In genomic region chr11:11656995-11657530, GRCm38 (mm10) we compare ENCODE assay signal across 12 mouse cellular contexts. TPM values are rescaled to one million over a fixed set of nuclear protein-coding genes. Genes with fewer than 3 reads are reported as not detected.
A peak's percentile ranks its signal among the peaks of the same experiment; 100 is the strongest.
DNase-seq lines count a peak whose midpoint lies in the region; ATAC-seq and TF ChIP-seq lines count a peak whose summit lies in the region.
"Had no signal": no experiment of that assay in that cellular context is flagged by ENCODE, and none has a peak within 500 bp of the region (broad histone marks: within the 10 kb centered on the region; RNA-seq: fewer than 3 reads in every experiment).

No protein-coding gene starts in this region.

- ATAC-seq in intestine, embryonic 14.5 days (replicated peaks; ENCODE audit: low FRiP score, low TSS enrichment, low read depth): peak; percentile 50; the same call in 1 of the 2 replicates
- no peak for ATAC-seq in intestine, postnatal 0 days
- ATAC-seq in activated CD4-positive, CD25-positive, alpha-beta regulatory T cell, adult 4 months: peak; percentile 96
- ATAC-seq in liver, postnatal 0 days: peak; percentile 81
- ATAC-seq in stomach, postnatal 0 days (ENCODE audit: low FRiP score, low TSS enrichment): peak; percentile 53; the same call in 1 of the 2 replicates
- no peak for ATAC-seq in forebrain, embryonic 11.5 days (replicated peaks; ENCODE audit: low FRiP score)
- ATAC-seq: Patski had no signal

- TF ChIP-seq EP300 in liver, postnatal 0 days (IDR thresholded peaks at IDR 0.05; ENCODE audit: low read depth): peak; percentile 46; the same call in 1 of the 2 replicates
- TF ChIP-seq EP300 in stomach, postnatal 0 days (optimal IDR thresholded peaks at IDR 0.05): no peak

- no peak for DNase-seq in intestine, embryonic 14.5 days (ENCODE audit: low spot score)
- peak; percentile 25 for DNase-seq in liver, postnatal 0 days
- DNase-seq in stomach, postnatal 0 days (ENCODE audit: low spot score): no peak
- DNase-seq in gastrocnemius, postnatal 14 days: no peak
- no peak for DNase-seq in forebrain, embryonic 11.5 days (ENCODE audit: low spot score)
- no peak for DNase-seq in kidney, postnatal 14 days

- intact Hi-C loops in gastrocnemius, postnatal 14 days (cut with DNase I; ENCODE audit: low total_unique reads): no loop called here

- H3K27ac ChIP-seq in intestine, embryonic 14.5 days (ENCODE audit: low read depth): no peak overlapping the region
- no peak overlapping the region for H3K27ac ChIP-seq in intestine, postnatal 0 days (ENCODE audit: low read depth, low read length)
- peak overlapping the region; percentile 62; the same call in 1 of the 2 replicates for H3K27ac ChIP-seq in liver, postnatal 0 days (ENCODE audit: low read depth)
- no peak overlapping the region for H3K27ac ChIP-seq in stomach, postnatal 0 days (replicated peaks)
- H3K27ac ChIP-seq in forebrain, embryonic 11.5 days (ENCODE audit: low read depth, low read length): no peak overlapping the region
- H3K27ac ChIP-seq: limb, embryonic 13.5 days had no signal

- no peak for TF ChIP-seq CTCF in intestine, postnatal 0 days (IDR thresholded peaks at IDR 0.05; ENCODE audit: low read depth)
- no peak for TF ChIP-seq CTCF in liver, postnatal 0 days (IDR thresholded peaks at IDR 0.05; ENCODE audit: low read depth)
- no peak for TF ChIP-seq CTCF in stomach, postnatal 0 days (IDR thresholded peaks at IDR 0.05; ENCODE audit: low read depth)

- no peaks in the 10 kb centered on the region for H3K27me3 ChIP-seq in intestine, embryonic 14.5 days (replicated peaks; ENCODE audit: control insufficient read depth, insufficient read depth, low read length)
- no peaks in the 10 kb centered on the region for H3K27me3 ChIP-seq in intestine, postnatal 0 days (replicated peaks; ENCODE audit: control insufficient read depth, insufficient read depth, low read length)
- H3K27me3 ChIP-seq in liver, postnatal 0 days (ENCODE audit: insufficient read depth, low read length): no peaks in the 10 kb centered on the region
- H3K27me3 ChIP-seq in stomach, postnatal 0 days (ENCODE audit: control insufficient read depth, insufficient read depth, low read length): no peaks in the 10 kb centered on the region
- no peaks in the 10 kb centered on the region for H3K27me3 ChIP-seq in forebrain, embryonic 11.5 days (ENCODE audit: control insufficient read depth, insufficient read depth, low read length)
- H3K27me3 ChIP-seq: limb, embryonic 13.5 days had no signal

- no peaks in the 10 kb centered on the region for H3K9me3 ChIP-seq in intestine, embryonic 14.5 days (ENCODE audit: control insufficient read depth, low read length)
- no peaks in the 10 kb centered on the region for H3K9me3 ChIP-seq in intestine, postnatal 0 days (ENCODE audit: control insufficient read depth)
- H3K9me3 ChIP-seq in liver, postnatal 0 days (ENCODE audit: low read length): no peaks in the 10 kb centered on the region
- H3K9me3 ChIP-seq in stomach, postnatal 0 days (ENCODE audit: control insufficient read depth, low read length): no peaks in the 10 kb centered on the region
- H3K9me3 ChIP-seq in forebrain, embryonic 11.5 days (ENCODE audit: control insufficient read depth, low read length): no peaks in the 10 kb centered on the region
- H3K9me3 ChIP-seq: limb, embryonic 13.5 days had no signal

- H3K36me3 ChIP-seq in intestine, embryonic 14.5 days (ENCODE audit: control insufficient read depth, insufficient read depth, low read length): no peaks in the 10 kb centered on the region
- H3K36me3 ChIP-seq in intestine, postnatal 0 days (ENCODE audit: control insufficient read depth, insufficient read depth): no peaks in the 10 kb centered on the region
- no peaks in the 10 kb centered on the region for H3K36me3 ChIP-seq in liver, postnatal 0 days (replicated peaks; ENCODE audit: insufficient read depth, low read length)
- H3K36me3 ChIP-seq in stomach, postnatal 0 days (ENCODE audit: control insufficient read depth, insufficient read depth, low read length): no peaks in the 10 kb centered on the region
- H3K36me3 ChIP-seq in forebrain, embryonic 11.5 days (ENCODE audit: control insufficient read depth, insufficient read depth, low read length): no peaks in the 10 kb centered on the region
- H3K36me3 ChIP-seq: limb, embryonic 13.5 days had no signal

- no peaks in the 10 kb centered on the region for H3K4me1 ChIP-seq in intestine, embryonic 14.5 days (replicated peaks; ENCODE audit: control insufficient read depth, insufficient read depth, low read length)
- H3K4me1 ChIP-seq in intestine, postnatal 0 days (replicated peaks; ENCODE audit: control insufficient read depth, insufficient read depth, low read length): no peaks in the 10 kb centered on the region
- H3K4me1 ChIP-seq in liver, postnatal 0 days (ENCODE audit: insufficient read depth): peaks cover 20% of the 10 kb centered on the region
- H3K4me1 ChIP-seq in stomach, postnatal 0 days (replicated peaks; ENCODE audit: control insufficient read depth, insufficient read depth): no peaks in the 10 kb centered on the region
- no peaks in the 10 kb centered on the region for H3K4me1 ChIP-seq in forebrain, embryonic 11.5 days (replicated peaks; ENCODE audit: control insufficient read depth, insufficient read depth, low read length)

- no peak overlapping the region for H3K9ac ChIP-seq in intestine, embryonic 14.5 days (ENCODE audit: low read length)
- H3K9ac ChIP-seq in intestine, postnatal 0 days (ENCODE audit: low read depth, low read length): no peak overlapping the region
- H3K9ac ChIP-seq in liver, postnatal 0 days (replicated peaks): no peak overlapping the region
- no peak overlapping the region for H3K9ac ChIP-seq in stomach, postnatal 0 days (ENCODE audit: low read length)
- H3K9ac ChIP-seq in forebrain, embryonic 11.5 days (ENCODE audit: low read length): no peak overlapping the region
- H3K9ac ChIP-seq: limb, embryonic 13.5 days had no signal

- H3K4me2 ChIP-seq in intestine, embryonic 14.5 days (ENCODE audit: low read length): no peak overlapping the region
- no peak overlapping the region for H3K4me2 ChIP-seq in intestine, postnatal 0 days (replicated peaks; ENCODE audit: low read depth)
- H3K4me2 ChIP-seq in liver, postnatal 0 days (ENCODE audit: low read depth, low read length): no peak overlapping the region
- H3K4me2 ChIP-seq in stomach, postnatal 0 days (replicated peaks; ENCODE audit: low read depth): no peak overlapping the region
- H3K4me2 ChIP-seq in forebrain, embryonic 11.5 days (ENCODE audit: low read depth, low read length, severe bottlenecking): no peak overlapping the region
- H3K4me2 ChIP-seq: limb, embryonic 13.5 days had no signal

- 46% methylated on average over 5 of the region's 5 CpGs for WGBS in intestine, embryonic 14.5 days
- WGBS in intestine, postnatal 0 days: 41% methylated on average over 5 of the region's 5 CpGs
- WGBS in liver, postnatal 0 days (ENCODE audit: insufficient replicate concordance): 34% methylated on average over 5 of the region's 5 CpGs
- 21% methylated on average over 5 of the region's 5 CpGs for WGBS in stomach, postnatal 0 days
- WGBS in forebrain, embryonic 11.5 days: 76% methylated on average over 5 of the region's 5 CpGs

- no peak overlapping the region for H3K4me3 ChIP-seq in intestine, embryonic 14.5 days (ENCODE audit: low read depth, low read length)
- no peak overlapping the region for H3K4me3 ChIP-seq in intestine, postnatal 0 days (ENCODE audit: low read depth, low read length)
- H3K4me3 ChIP-seq in liver, postnatal 0 days (ENCODE audit: low read depth, low read length): no peak overlapping the region
- H3K4me3 ChIP-seq in stomach, postnatal 0 days (ENCODE audit: low read depth, low read length): no peak overlapping the region
- no peak overlapping the region for H3K4me3 ChIP-seq in forebrain, embryonic 11.5 days (ENCODE audit: low read depth, low read length)
- H3K4me3 ChIP-seq: limb, embryonic 13.5 days had no signal

RNA-seq across cellular contexts. Expression of gene Ikzf1, which starts 27.7 kb away (rescaled TPM):
- 1.4 and 2.1 TPM in 2 replicates for polyA plus RNA-seq in intestine, embryonic 14.5 days (2014; fragmentation: Nextera tagmentation; extraction: Ambion mirVana)
- polyA plus RNA-seq in intestine, postnatal 0 days (2015; fragmentation: Nextera tagmentation; extraction: Ambion mirVana): 0.64 and 0.85 TPM in 2 replicates
- 100 to 1,000 TPM; 133 to 140 TPM for polyA plus RNA-seq in activated CD4-positive, CD25-positive, alpha-beta regulatory T cell, adult 4 months (2017; shearing (Covaris generic))
- 11.6 and 12.5 TPM in 2 replicates for polyA plus RNA-seq in liver, postnatal 0 days (2015; fragmentation: Nextera tagmentation; extraction: Ambion mirVana)
- polyA plus RNA-seq in stomach, postnatal 0 days (2015; fragmentation: Nextera tagmentation; extraction: Ambion mirVana): 0.39 and 0.62 TPM in 2 replicates
- under 1 TPM; 0.42 to 0.66 TPM for total RNA-seq in gastrocnemius, postnatal 14 days (2021)
- polyA plus RNA-seq in forebrain, embryonic 11.5 days (2014; fragmentation: Nextera tagmentation; extraction: Ambion mirVana): 3.4 and 4.2 TPM in 2 replicates
- polyA plus RNA-seq: Patski had no signal

RNA-seq across cellular contexts. Expression of gene 4930512M02Rik, which starts 29.4 kb away (rescaled TPM):
- not detected in 2 replicates for polyA plus RNA-seq in intestine, embryonic 14.5 days (2014; fragmentation: Nextera tagmentation; extraction: Ambion mirVana)
- polyA plus RNA-seq in intestine, postnatal 0 days (2015; fragmentation: Nextera tagmentation; extraction: Ambion mirVana): not detected in 2 replicates
- polyA plus RNA-seq in activated CD4-positive, CD25-positive, alpha-beta regulatory T cell, adult 4 months (2017; shearing (Covaris generic)): not detected
- polyA plus RNA-seq in liver, postnatal 0 days (2015; fragmentation: Nextera tagmentation; extraction: Ambion mirVana): not detected in 2 replicates
- polyA plus RNA-seq in stomach, postnatal 0 days (2015; fragmentation: Nextera tagmentation; extraction: Ambion mirVana): not detected in 2 replicates
- not detected for total RNA-seq in gastrocnemius, postnatal 14 days (2021)
- polyA plus RNA-seq in forebrain, embryonic 11.5 days (2014; fragmentation: Nextera tagmentation; extraction: Ambion mirVana): not detected in 2 replicates
- polyA plus RNA-seq: embryonic facial prominence, embryonic 11.5 days; heart, embryonic 14.5 days; limb, embryonic 13.5 days; Patski had no signal

Comparison
In these comparisons a context has a peak if more than half of its experiments do, and no peak if none do; other contexts are left out.
1. ATAC-seq: peak in intestine, embryonic 14.5 days (single experiment), activated CD4-positive, CD25-positive, alpha-beta regulatory T cell, adult 4 months (single experiment), liver, postnatal 0 days (single experiment) and stomach, postnatal 0 days (single experiment); none in intestine, postnatal 0 days (single experiment) and forebrain, embryonic 11.5 days (single experiment).